Mouse (Mus musculus) spleen, adult 18-20 months (tissue): ENCODE results near the gene Neurl2.
A peak's percentile ranks its signal among the peaks of the same experiment; 100 is the strongest.
"Not testable (repeated sequence)": the region's sequence is repeated elsewhere in the genome, so short reads cannot be mapped to it uniquely, and the experiment has no call there.

Experiments used
- DNase-seq, 2 experiments: peaks; one replicate each; pipeline ENCODE4 v3.0.0; 2022; ENCODE audit warnings: mixed read lengths in 2 of 2

The Neurl2 gene

DNA sequence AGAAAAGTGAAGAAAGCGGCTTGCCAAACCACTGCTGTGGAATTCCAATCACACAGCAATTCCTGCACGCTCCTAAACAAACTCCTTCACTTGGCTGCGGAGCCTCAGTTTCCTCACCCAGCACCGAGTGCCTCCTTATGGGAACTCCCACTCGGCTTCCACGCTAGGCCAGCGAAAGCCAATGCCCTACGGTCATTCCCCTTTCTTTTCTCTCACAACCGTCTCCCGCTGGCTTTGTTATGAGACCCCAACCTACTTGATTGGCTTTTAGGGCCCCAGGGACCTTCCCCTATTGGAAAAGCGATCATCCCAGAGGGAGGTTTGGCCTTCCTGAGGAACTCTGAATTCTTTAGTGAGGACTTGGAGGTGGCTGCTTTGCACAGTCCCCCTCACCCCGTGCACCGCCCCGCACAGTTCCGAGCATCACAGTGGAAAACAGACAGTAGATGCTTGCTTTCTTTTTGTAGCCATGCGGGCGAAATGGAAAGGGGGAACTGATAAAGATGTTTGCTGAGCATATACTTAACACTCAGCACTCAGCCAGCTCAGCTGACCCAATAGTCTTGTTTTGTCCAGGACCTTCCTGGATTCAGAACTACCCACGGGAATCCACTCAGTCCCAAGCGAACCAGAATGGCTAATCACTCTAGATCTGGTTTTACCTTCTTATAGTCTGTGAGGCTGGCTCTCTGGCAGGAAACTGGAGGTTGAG is 24.7 kb upstream of the Neurl2 start:
- DNase-seq: no peak

DNA sequence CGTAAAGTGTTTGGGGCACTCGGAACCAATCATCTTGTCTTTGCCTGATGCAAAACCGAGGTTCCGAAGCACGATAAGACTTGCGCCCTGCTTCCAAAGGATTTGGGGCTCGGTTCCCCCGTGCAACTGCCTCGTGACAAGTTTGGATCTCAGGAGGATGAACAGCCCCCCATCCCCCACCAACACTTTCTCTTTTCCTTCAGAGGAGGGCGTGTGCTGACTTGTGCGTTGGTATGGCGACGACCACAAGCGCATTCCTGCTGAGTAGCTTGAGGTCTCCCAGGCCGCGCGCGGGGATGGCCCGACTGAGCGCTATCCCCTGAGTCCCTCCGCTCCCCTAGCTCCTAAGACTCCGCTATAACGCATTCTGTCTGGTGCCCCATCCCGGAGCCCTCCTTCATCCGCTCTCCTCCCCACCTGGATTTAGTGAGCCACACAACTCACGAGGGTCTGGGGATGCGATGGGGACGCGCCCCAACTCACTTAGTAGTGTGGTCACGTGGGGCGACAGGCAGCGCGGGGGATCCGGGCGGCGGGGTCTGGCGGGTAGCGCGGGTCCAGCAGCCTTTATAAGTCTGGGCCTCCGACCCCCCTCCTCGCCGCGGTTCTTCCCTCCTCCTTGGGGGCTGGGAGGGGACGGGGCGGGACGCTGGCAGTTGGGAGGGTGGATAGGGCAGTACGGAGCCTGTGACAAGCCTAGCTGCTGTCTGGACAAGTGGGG is 24.0 kb upstream of the Neurl2 start, which contains the start of gene Pltp:
Pltp (minus strand) TSS at position 611 of the 721 bp plus-strand sequence.
- peak; percentile 27 to 40 for DNase-seq

DNA sequence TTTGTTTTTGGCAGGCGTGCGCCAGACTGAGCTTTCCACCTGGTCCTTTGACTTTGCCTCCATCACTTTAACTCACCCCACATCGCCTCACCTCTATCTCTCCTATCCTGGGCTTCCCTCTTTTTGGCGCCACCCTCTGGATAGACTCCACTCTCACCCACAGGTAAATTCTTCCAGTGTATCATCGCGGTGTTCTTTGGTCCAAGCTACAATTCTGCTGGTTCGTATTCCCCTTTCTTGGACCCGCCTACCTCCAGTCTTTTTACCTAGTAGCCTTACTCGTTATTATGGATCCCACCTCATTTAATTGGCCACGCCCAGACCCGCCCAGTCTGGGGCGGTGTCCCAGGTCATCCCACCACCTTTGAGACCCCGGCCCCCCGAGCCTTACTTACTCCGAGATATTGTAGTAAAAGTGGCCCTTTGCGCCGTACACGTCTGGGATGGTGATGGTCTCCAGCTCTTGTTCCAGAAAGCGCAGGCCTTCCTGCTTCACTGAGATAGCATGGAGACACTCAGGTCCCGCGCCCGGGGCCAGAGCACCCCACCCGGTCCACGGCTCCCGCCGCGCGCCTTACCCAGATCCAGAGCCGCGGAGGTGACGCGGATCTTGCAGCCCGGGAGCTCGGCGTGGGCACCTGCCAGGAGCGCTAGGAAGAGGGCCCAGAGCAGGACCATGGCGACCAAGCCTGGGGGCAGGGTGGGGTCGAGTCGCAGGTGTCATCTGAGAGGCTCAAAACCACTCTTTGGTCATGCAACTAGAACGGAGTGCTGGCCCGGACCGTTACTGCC is 23.2 kb upstream of the Neurl2 start:
- DNase-seq: peak in 1 of 2 experiments; percentile 31

DNA sequence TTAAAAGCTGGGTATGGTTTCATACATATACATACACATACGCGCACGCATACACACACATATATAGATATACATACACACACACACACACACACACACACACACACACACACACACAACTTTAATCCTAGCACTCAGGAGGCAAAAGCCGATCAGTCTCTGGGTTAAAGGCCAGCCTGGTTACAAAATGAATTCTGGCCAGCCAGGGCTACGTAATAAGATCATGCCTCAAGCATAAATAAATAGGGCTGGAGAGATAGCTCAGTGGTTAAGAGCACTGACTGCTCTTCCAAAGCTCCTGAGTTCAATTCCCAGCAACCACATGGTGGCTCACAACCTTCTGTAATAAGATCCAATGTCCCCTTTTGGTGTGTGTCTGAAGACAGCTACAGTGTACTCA is 22.3 kb upstream of the Neurl2 start:
- DNase-seq: not testable (repeated sequence)

DNA sequence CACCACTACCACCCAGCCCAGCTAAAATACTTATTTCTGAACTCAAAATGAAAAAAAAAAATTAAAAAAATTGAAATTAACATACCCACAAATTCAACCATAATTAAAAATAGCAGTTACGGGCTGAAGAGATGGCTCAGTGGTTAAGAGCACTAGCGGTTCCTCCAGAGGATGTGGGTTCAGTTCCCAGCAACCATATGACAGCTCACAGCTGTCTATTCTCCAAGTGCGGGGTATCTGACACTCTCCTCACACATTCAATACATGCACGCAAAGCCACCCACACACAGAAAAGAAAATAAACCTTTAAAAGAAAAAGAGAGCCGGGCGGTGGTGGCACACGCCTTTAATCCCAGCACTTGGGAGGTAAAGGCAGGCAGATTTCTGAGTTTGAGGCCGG is 16.8 kb upstream of the Neurl2 start:
- DNase-seq: no peak

DNA sequence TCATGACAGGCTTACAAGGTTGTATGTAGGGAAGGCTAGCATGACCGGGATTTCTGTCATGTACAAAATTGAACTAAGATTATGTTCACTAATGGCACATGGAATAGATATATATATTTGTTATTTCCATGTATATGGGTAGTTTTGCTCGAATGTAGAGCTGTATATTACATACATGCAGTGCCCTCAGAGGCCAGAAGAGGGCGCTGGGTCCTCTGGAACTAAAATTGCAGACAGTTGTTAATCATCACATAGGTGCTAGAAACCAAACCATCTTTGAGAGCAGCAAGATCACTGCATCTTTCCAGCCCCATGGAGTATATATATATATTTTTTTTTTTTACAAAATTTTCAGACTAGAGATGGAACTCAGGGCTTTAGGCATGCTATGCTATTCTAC is 12.5 kb upstream of the Neurl2 start:
- no peak for DNase-seq

DNA sequence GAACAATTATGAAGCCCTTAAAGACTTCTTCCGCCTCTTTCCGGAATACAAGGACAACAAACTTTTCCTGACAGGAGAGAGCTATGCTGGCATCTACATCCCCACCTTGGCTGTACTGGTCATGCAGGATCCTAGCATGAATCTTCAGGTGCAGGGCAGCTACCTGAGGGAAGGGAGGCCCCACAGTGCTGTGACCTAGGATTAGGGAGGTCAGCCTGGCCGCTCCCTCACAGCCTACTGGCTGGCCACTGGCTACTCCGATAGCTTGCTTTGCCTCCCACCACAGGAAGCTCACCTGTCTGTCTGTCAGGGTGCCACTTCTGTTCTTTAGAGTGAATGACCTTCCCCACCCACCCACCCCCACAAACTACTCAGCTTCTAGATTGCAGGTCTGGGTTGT is 1.9 kb upstream of the Neurl2 start:
- no peak for DNase-seq

DNA sequence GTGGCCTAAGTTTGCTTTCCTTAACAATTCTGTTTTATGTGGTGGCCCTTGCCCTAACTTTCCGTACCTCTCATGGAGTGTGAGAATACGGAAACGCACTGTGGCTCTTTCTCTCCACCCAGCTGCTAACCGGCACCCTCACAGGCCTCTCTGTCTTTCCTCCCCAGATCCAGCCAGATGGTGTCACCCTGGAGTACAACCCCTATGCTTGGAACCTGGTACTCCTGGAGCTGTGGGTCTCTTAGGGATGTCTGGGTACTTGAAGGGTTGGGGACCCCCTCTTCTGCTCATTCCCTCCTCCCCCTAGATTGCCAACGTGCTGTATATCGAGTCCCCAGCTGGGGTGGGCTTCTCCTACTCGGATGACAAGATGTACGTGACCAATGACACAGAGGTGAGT is 1.3 kb upstream of the Neurl2 start:
- DNase-seq: no peak

DNA sequence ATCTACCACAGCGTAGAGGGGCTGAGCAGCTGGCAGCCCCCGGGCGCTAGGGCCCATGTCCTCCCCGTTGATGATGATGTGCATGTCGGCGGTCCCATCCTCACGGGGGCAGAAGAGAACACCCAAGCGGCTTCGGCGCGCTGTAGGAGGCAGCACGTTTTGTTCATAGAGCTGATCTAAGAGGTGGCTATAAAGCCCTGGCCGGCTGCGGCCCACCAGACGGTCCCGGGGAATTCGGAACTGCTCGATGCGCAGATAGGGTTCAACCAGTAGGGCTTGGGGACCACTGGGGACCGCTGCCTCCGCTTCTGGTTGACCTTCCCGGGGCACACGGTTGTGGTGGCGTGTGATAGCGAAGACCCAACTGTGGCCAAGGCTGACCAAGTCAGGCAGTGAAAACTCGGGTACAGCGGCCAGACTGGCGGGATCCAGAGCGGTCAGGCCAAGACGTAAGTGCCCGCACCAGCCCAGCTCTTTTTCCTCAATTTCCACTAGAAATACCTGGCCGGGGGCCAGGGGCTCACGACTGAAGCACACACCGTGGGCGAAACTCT is 431 bp downstream of the Neurl2 start, which contains the start of gene Ctsa:
Ctsa (plus strand) TSS at position 126 of the 554 bp plus-strand sequence.
- DNase-seq: peak; percentile 73 to 80

DNA sequence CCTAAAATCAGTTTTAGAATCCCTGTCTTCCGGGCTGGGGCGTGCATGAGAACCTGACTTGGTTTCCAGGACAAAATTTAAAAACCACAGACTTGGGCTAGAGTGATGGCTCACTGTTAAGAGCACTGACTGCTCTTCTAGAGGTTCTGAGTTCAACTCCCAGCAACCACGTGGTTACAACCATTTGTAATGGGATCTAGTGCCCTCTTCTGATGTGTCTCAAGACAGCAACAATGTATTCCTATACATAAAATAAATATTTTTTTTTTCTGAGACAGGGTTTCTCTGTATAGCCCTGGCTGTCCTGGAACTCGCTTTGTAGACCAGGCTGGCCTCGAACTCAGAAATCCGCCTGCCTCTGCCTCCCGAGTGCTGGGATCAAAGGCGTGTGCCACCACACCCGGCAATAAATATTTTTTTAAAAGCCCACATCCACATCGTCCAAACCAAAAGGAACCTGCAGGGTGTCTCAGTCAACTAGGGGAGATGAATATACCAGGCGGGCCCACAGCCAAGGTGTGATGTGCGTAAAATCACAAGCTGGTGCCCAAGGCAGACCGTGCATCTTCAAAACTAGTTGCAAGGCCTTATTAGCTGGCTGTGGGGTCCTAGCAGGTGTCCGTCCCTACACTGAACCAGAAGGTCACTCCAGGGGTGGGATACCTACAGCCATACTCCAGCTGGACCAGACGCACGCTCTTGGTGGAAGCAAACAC is 1.1 kb downstream of the Neurl2 start:
- no peak for DNase-seq

DNA sequence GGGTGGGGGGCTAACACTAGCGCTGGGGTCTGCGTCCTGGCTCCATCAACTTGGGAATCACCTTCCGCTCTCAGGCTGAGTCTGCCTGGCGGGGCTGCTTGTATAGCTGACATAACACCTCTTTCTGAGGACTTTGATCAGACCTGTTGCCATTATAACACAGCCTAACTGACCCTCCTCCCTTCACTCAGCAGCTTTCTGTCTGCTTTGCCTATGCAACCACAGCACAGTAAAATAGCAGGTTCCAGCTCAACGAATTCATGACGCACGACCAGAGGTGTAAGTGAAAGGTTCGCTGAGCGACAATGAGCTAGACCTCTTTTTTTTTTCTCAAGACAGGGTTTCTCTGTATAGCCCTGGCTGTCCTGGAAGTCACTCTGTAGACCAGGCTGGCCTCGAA is 2.2 kb downstream of the Neurl2 start:
- no peak for DNase-seq

DNA sequence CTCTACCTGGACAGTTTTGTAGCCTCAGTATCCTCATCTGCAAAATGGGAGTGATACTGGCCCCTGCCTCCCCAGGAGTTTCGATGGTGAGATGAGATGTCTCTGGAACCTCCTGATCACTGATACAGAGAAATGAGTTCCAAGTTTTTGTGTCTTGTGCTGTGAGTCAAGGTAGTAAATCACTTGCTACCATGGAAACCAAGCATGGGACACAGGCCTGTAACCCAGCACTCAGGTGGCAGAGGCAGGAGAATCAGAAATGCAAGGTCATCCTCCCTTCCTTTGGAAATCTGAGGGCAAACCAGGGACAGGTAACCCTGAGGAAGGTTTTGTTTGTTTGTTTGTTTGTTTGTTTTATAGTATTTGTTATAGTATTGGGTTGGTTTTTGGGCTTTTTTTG is 4.2 kb downstream of the Neurl2 start:
- DNase-seq: no peak

DNA sequence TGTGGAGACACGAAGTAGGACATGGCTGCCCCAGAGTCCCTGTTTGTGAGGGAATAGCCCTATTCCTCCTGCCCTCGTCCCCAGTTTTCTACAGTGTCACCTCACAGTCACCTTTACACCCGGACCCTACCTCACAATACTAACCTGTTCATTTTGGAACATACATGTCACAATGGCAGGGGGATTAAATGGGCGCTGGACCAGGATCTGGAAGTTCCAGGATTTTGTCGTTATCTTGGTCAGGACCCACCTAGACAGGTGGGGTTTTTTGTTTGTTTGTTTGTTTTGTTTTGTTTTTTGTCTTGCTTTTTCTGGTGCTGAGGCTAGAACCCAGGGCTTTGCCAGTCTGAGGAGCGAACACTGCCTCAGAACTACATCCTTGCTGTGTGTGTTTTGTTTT is 4.8 kb downstream of the Neurl2 start, which contains the start of gene Spata25:
Spata25 (minus strand) TSS at position 101 of the 400 bp plus-strand sequence.
- DNase-seq: no peak

DNA sequence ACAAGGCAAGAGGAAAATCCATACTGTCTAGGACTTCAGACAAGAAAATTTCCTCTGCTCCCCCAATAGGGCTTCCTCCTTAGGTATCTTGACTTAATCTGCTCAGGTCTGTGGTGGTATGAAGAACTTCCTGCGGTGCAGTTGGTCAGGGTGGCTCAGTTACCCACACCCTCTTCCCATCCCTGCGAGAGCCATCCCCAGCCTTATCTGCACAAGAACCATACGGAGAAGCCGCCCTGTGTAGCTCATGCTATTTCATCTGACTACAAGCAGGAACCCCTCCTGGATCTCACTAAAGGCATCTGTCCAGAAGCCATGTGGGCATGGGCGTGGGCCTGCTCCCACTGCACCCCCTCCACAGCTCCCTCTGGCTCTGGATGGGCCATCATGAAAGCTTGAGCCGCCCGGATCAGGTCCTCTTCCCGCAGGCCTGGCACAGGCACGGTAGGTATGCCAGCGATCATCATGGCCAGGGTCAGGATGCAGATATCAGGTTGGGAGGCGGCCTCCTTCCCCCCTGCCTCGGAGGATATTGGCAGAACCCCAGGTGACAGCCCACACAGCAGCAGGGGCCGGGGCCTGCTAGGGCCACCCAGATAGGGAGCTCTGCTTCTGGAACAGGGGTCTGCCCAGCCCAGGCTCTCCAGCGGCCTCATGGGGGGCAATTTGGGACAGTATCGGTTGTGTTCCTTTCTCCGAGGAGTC is 6.0 kb downstream of the Neurl2 start:
- no peak for DNase-seq

DNA sequence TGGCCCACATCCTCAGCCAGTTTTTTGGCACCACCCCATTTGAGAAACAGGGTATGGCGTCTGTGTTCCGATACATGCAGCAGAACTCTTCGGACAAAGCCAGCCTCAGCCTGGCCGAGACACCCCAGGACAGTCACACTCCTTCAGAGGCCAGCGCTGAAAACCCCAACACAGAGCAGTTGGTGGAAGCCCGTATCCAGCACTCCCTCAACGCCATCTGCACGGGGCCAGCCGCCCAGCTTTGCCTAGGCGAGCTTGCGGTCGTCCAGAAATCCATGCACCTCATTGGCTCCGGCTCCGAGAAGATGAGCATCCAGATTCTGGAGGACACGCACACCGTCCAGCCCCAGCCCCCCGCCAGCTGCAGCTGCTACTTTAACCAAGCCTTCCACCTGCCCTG is 7.7 kb downstream of the Neurl2 start:
- no peak for DNase-seq

DNA sequence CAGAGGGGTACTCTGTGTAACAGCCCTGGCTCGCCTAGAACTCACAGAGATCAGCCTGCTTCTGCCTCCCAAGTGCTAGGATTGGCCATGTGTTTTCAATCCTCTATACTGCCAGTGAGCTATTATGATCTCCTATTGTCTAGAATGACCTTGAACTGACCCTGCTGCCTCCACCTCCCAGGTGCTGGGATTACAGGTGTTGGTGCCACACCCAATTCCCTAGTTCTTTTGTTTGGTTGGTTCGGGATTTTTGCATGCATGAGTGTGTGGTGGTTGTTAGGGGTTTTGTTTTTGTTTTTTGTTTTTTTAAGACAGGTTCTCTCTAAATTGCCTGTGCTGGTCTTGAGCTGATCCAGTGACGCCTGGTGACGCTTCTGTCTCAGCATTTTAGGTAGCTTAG is 9.3 kb downstream of the Neurl2 start:
- no peak for DNase-seq

DNA sequence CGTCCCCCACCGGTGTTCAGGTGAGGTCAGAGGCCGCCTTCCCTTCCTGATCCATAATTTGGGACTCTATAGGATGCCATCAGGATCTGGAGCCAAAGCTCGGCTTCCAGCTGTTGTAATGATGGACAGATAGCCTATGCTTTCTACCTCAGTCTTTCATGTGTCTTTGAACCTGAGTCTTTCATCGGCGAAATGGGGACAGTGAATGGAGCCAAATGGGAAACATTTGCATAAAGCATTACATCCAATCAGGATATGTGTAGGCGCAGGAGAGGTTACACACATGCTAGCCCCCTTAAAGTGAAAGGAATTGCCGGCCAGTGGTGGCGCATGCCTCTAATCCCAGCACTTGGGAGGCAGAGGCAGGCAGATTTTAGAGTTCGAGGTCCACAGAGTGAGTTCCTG is 10.1 kb downstream of the Neurl2 start:
- DNase-seq: no peak

DNA sequence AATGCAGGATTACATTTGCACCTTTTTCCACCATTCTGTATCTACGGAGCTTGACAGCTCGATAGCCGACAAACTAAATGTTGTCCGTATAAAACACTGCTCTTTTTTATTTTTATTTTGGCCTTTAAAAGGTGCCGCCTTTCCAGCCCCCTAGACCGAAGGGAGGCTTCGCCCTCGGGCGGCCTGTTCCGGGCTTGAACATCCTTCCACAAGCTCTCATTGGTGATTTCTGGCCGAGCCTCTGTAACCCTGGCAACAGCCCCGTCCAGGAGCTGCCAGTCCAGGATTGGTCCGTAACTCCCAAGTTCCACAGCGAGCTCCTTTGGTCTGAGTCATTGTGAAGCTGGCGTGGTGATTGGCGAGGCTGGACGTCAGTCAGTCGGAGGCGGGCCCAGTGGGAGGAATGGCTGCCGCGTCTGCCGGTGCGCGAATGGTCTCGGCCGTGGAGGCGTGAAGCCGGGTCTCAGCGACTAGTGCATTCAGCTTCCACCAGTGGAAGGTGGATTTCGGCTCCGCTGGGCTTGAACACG is 10.6 kb downstream of the Neurl2 start, which contains the start of gene Zswim1:
Zswim1 (plus strand) TSS at position 51 of the 530 bp plus-strand sequence.
- DNase-seq: peak; percentile 97 to 100

DNA sequence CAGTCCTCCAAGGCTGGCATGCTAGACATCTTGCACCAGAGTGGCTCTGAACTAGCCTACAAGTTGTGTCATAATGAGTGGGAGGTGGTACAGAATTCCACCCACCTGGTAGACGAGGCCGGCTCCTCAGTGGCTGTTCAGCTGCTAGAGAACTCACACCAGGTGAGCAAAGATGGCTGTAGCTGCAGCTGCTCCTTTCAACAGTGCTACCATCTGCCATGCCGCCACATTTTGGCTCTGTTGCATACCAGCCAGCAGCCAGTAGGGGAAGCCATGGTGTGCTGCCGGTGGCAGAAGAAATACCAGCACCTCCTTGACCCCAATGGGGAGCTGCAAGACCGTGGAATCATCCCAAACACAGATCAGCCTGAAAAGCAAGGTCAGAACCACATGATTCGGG is 12.2 kb downstream of the Neurl2 start:
- no peak for DNase-seq

DNA sequence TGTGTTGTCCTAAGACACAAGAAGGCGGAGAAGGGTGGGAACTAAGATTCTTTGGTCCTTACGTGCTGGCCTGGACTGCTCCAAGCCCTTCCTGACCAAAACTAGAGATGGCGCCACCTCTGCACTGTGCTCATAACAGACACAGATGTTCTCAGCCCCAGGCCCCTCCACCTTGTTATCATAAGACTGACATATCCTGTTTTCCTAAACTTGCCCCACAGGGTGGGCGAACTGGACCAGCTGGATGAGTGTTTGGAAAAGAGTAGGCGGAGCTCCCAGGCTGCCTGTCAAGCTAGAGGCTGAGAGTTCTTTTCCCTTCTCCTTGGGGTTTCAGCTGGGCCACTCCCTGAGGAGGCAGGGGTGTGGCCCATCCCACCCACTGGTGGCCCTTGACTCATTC is 15.6 kb downstream of the Neurl2 start:
- DNase-seq: no peak

DNA sequence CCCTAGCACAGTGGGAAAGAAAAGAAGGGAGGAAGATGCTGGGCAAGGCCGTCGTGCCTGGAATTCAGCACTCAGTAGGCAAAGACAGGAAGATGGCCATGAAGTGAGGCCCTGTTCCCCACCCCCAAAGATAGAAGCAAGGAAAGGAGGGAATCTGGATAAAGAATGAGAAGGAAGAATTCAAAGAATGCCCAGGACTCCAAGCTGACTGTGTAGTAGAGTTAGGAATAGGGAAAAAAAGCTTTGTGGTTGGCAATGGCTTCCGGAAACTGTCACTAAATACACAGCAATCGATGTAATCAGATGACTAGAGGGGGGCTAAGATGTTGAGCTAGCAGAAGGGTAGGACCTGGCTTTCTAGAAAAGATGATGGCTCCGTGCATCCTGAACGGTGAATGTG is 16.1 kb downstream of the Neurl2 start:
- DNase-seq: no peak
